Comparison of ENCODE assay signal across 21 mouse cellular contexts in genomic region chr3:72713806-72714205, GRCm38 (mm10).
"Had no signal": no experiment of that assay in that cellular context is flagged by ENCODE, and none has a peak within 500 bp of the region (broad histone marks: within the 10 kb centered on the region; RNA-seq: fewer than 3 reads in every experiment).

No protein-coding gene starts in this region.

- H3K36me3 ChIP-seq: heart, embryonic 13.5 days; heart, embryonic 15.5 days; hindbrain, embryonic 12.5 days; intestine, embryonic 15.5 days; limb, embryonic 10.5 days; limb, embryonic 12.5 days; liver, embryonic 13.5 days had no signal

- H3K4me3 ChIP-seq: heart, embryonic 13.5 days; heart, embryonic 15.5 days; hindbrain, embryonic 12.5 days; intestine, embryonic 15.5 days; layer of hippocampus, adult 2 months; left cerebral cortex, adult 2 months; limb, embryonic 10.5 days; limb, embryonic 12.5 days; liver, embryonic 13.5 days had no signal

- H3K27ac ChIP-seq: heart, embryonic 13.5 days; heart, embryonic 15.5 days; hindbrain, embryonic 12.5 days; hindbrain, embryonic 14.5 days; intestine, embryonic 15.5 days; layer of hippocampus, adult 2 months; left cerebral cortex, adult 2 months; limb, embryonic 10.5 days; limb, embryonic 12.5 days; liver, embryonic 13.5 days had no signal

- H3K27me3 ChIP-seq: heart, embryonic 13.5 days; heart, embryonic 15.5 days; hindbrain, embryonic 12.5 days; intestine, embryonic 15.5 days; limb, embryonic 12.5 days; liver, embryonic 13.5 days had no signal

- H3K4me1 ChIP-seq: heart, embryonic 13.5 days; heart, embryonic 15.5 days; hindbrain, embryonic 12.5 days; intestine, embryonic 15.5 days; limb, embryonic 10.5 days; limb, embryonic 12.5 days; liver, embryonic 13.5 days had no signal

- H3K9ac ChIP-seq: heart, embryonic 13.5 days; heart, embryonic 15.5 days; hindbrain, embryonic 12.5 days; hindbrain, embryonic 14.5 days; intestine, embryonic 15.5 days; limb, embryonic 12.5 days; liver, embryonic 13.5 days had no signal

- DNase-seq: gastrocnemius, postnatal 14 days; gastrocnemius, postnatal 36 days; heart, adult 18-20 months; heart, postnatal 14 days; heart, postnatal 36 days; kidney, adult 18-20 months; kidney, adult 8-10 months; kidney, postnatal 10 days; kidney, postnatal 25 days; kidney, postnatal 4 days; liver; liver, embryonic 13.5 days had no signal
